Mouse (Mus musculus) brown adipose tissue, adult 24 weeks (tissue): Measurements from ENCODE around the gene A430078G23Rik. TPM values are rescaled to one million over a fixed set of nuclear protein-coding genes. Genes with fewer than 3 reads are reported as not detected.

ENCODE experiments used
- polyA plus RNA-seq: library from polyadenylated mRNA; stranded (reverse); fragments of >200 nt; gene quantifications from 2 replicates; pipeline ENCODE4 v1.2.4, GENCODE M21; 2012; ENCODE audit not compliant: missing spikeins, insufficient read depth, insufficient read length

A430078G23Rik gene
- polyA plus RNA-seq, 1 experiment: not detected

Other genes starting within 250 kb of the A430078G23Rik start
- 25.0 and 35.7 TPM in 2 replicates for gene Insr, start 73.8 kb upstream of the A430078G23Rik start, polyA plus RNA-seq
- gene Arhgef18, start 39.6 kb downstream of the A430078G23Rik start, polyA plus RNA-seq: 9.0 and 11.1 TPM in 2 replicates
- 11.4 and 12.6 TPM in 2 replicates for gene Pex11g, start 114.3 kb downstream of the A430078G23Rik start, polyA plus RNA-seq
- gene Tex45, start 117.4 kb downstream of the A430078G23Rik start, polyA plus RNA-seq: not detected in 2 replicates
- gene Zfp358, start 139.7 kb downstream of the A430078G23Rik start, polyA plus RNA-seq: 12.6 and 13.9 TPM in 2 replicates
- 31.7 and 41.0 TPM in 2 replicates for gene Mcoln1, start 147.0 kb downstream of the A430078G23Rik start, polyA plus RNA-seq
- 11.3 and 12.3 TPM in 2 replicates for gene Pnpla6, start 162.0 kb downstream of the A430078G23Rik start, polyA plus RNA-seq
- gene C330021F23Rik, start 214.6 kb downstream of the A430078G23Rik start, polyA plus RNA-seq: 3.7 and 6.5 TPM in 2 replicates
- gene Camsap3, start 233.9 kb downstream of the A430078G23Rik start, polyA plus RNA-seq: 11.3 and 14.4 TPM in 2 replicates